In genomic region chr11:94564437-94565150, GRCm38 (mm10) we compare ENCODE assay signal across 7 mouse cellular contexts. TPM values are rescaled to one million over a fixed set of nuclear protein-coding genes. Genes with fewer than 3 reads are reported as not detected.
A peak's percentile ranks its signal among the peaks of the same experiment; 100 is the strongest.
DNase-seq lines count a peak whose midpoint lies in the region; ATAC-seq and TF ChIP-seq lines count a peak whose summit lies in the region.

Chad (plus strand) TSS chr11:94565047.

- peak within 1 kb of the TSS; percentile 38 to 59 for H3K4me3 ChIP-seq in ES-E14 (ENCODE audit: insufficient read depth in 1 of 2, low read depth in 1 of 2, low read length in 2 of 2, poor library complexity in 1 of 2, severe bottlenecking in 1 of 2)
- peak within 1 kb of the TSS; percentile 31 for H3K4me3 ChIP-seq in intestine, embryonic 16.5 days (ENCODE audit: low read length)
- H3K4me3 ChIP-seq in liver, embryonic 16.5 days (ENCODE audit: low read depth, low read length): no peak within 1 kb of the TSS

- intact Hi-C loops in gastrocnemius, postnatal 36 days (cut with DNase I): no loop called here

- no peaks in the 10 kb centered on the region for H3K36me3 ChIP-seq in ES-E14 (ENCODE audit: control insufficient read depth, insufficient read depth, low read length, poor library complexity, severe bottlenecking)
- no peaks in the 10 kb centered on the region for H3K36me3 ChIP-seq in intestine, embryonic 16.5 days (ENCODE audit: control insufficient read depth, insufficient read depth, low read length)
- no peaks in the 10 kb centered on the region for H3K36me3 ChIP-seq in liver, embryonic 16.5 days (ENCODE audit: control insufficient read depth, insufficient read depth)

- peaks cover 0 to 2% of the 10 kb centered on the region in 2 experiments; a peak in 1 of 4 replicates for H3K4me1 ChIP-seq in ES-E14 (ENCODE audit: control insufficient read depth in 2 of 2, insufficient read depth in 2 of 2, low read length in 2 of 2, poor library complexity in 1 of 2)
- H3K4me1 ChIP-seq in intestine, embryonic 16.5 days (ENCODE audit: control insufficient read depth, insufficient read depth, low read length): peaks cover 18% of the 10 kb centered on the region
- H3K4me1 ChIP-seq in liver, embryonic 16.5 days (ENCODE audit: control insufficient read depth, low read depth, low read length): peaks cover 6% of the 10 kb centered on the region

- H3K9ac ChIP-seq in ES-E14 (ENCODE audit: insufficient read depth, low read depth, low read length, poor library complexity, severe bottlenecking): peak within 1 kb of the TSS; percentile 51
- peak within 1 kb of the TSS; percentile 60 for H3K9ac ChIP-seq in intestine, embryonic 16.5 days (ENCODE audit: low read depth, low read length)
- H3K9ac ChIP-seq in liver, embryonic 16.5 days (ENCODE audit: low read depth, low read length): no peak within 1 kb of the TSS

- H3K27ac ChIP-seq in ES-E14 (ENCODE audit: insufficient read depth, low read depth, low read length, poor library complexity, severe bottlenecking): no peak within 1 kb of the TSS
- H3K27ac ChIP-seq in intestine, embryonic 16.5 days (ENCODE audit: low read length): 0 out of 2 replicates have a peak within 1 kb of the TSS, but pooled peaks have one; percentile 4
- no peak within 1 kb of the TSS for H3K27ac ChIP-seq in liver, embryonic 16.5 days (ENCODE audit: low read length)

- no peaks in the 10 kb centered on the region for H3K9me3 ChIP-seq in ES-E14 (ENCODE audit: control insufficient read depth, insufficient read depth, low read depth, low read length)
- H3K9me3 ChIP-seq in intestine, embryonic 16.5 days (ENCODE audit: control insufficient read depth, low read length): no peaks in the 10 kb centered on the region
- H3K9me3 ChIP-seq in liver, embryonic 16.5 days (replicated peaks; ENCODE audit: control insufficient read depth, low read length): no peaks in the 10 kb centered on the region

- 9% methylated on average over 35 of the region's 35 CpGs for WGBS in intestine, embryonic 16.5 days
- 3% methylated on average over 35 of the region's 35 CpGs for WGBS in liver, embryonic 16.5 days (ENCODE audit: insufficient replicate concordance)

- in situ Hi-C loops in ES-E14 (cut with MboI; ENCODE audit: low sequenced_read_pairs in 2 of 2, unreplicated experiment in 2 of 2): no loop called here

- DNase-seq in ES-E14 (ENCODE audit: low read depth, low spot score): no peak
- peak; percentile 54 to 73 for DNase-seq in adrenal gland, postnatal 36 days
- peak in 1 of 2 experiments; percentile 21 for DNase-seq in gastrocnemius, postnatal 36 days
- peak; percentile 72 for DNase-seq in natural killer cell, adult 2 months (ENCODE audit: low spot score in 2 of 2)
- no peak for DNase-seq in cerebellum, adult 11 months

- no peaks in the 10 kb centered on the region; the same call in 1 of the 2 replicates for H3K27me3 ChIP-seq in intestine, embryonic 16.5 days (replicated peaks; ENCODE audit: control insufficient read depth, insufficient read depth, low read length)
- peaks cover 14% of the 10 kb centered on the region for H3K27me3 ChIP-seq in liver, embryonic 16.5 days (ENCODE audit: control insufficient read depth, insufficient read depth, low read depth, low read length)

- peak within 1 kb of the TSS; percentile 47 for H3K4me2 ChIP-seq in intestine, embryonic 16.5 days (ENCODE audit: low read depth, low read length)
- peak within 1 kb of the TSS; percentile 46 for H3K4me2 ChIP-seq in liver, embryonic 16.5 days (ENCODE audit: low read depth, low read length)

- peak; percentile 61 for ATAC-seq in intestine, embryonic 16.5 days
- ATAC-seq in liver, embryonic 16.5 days (ENCODE audit: low read depth): no peak; the same call in 1 of the 2 replicates

TF ChIP-seq in ES-E14, 5 proteins besides CTCF, POLR2A, EP300 and RAD21:
- TF ChIP-seq CHD2 (IDR thresholded peaks at IDR 0.05; ENCODE audit: low read depth, low read length) (no peak), HCFC1 (IDR thresholded peaks at IDR 0.05; ENCODE audit: borderline replicate concordance, insufficient read depth, low read length) (no peak), MAFK (IDR thresholded peaks at IDR 0.05; ENCODE audit: insufficient read depth, low read depth, low read length) (no peak), ZNF384 (IDR thresholded peaks at IDR 0.05; ENCODE audit: low read depth, low read length) (no peak), ZC3H11A (IDR thresholded peaks at IDR 0.05; ENCODE audit: borderline replicate concordance, low read depth, low read length) (no peak)
TF ChIP-seq in ES-E14: peak in this region for 0.

RNA-seq across cellular contexts. Expression of gene Chad, which starts in this region (rescaled TPM):
- 0.11 TPM in 1 of 2 replicates, not detected in the other for total RNA-seq in ES-E14 (2012; rRNA removed)
- total RNA-seq in adrenal gland, postnatal 36 days (2021): not detected
- total RNA-seq in gastrocnemius, postnatal 36 days (2021): 10 to 100 TPM; 14.7 to 16.3 TPM
- 1.2 and 1.6 TPM in 2 replicates for polyA plus RNA-seq in intestine, embryonic 16.5 days (2015; fragmentation: Nextera tagmentation; extraction: Ambion mirVana)
- 0.05 and 0.08 TPM in 2 replicates for polyA plus RNA-seq in liver, embryonic 16.5 days (2015; fragmentation: Nextera tagmentation; extraction: Ambion mirVana)

Comparison
In these comparisons a context has a peak if more than half of its experiments do, and no peak if none do; other contexts are left out.
1. RNA of gene Chad (total RNA-seq): 14.7 to 16.3 TPM in gastrocnemius, postnatal 36 days; not detected in adrenal gland, postnatal 36 days and 0.11 TPM in ES-E14; every median in the first group is over 10 times any median in the second.
2. Peak in DNase-seq in adrenal gland, postnatal 36 days; RNA of the gene not detected or under 1 TPM.
3. DNase-seq: peak in natural killer cell, adult 2 months (2 of 2); none in ES-E14 (single experiment) and cerebellum, adult 11 months (single experiment).